Mouse (Mus musculus): ENCODE data around the gene Raver2.

DNA sequence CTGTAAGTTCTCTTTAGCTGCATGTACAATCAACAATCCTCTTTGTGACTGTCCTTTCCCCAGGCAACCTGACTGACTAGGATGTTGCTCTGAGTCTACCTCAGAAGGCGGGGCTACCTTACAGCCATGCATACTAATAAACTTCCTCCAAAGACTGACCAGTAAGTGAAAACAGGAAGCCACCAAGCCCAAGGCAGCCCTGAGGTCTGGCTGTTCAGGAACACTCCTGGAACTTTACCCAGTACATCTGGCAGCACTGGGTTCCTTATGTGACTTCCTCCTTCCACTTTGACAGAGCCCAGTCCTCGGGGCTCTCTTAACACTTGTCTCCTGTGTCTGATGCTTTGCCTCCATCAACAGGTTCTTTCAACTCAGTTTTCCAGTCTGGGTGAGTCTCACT lies 104.0 kb downstream of the Raver2 start:
- TF ChIP-seq REST (IDR thresholded peaks at IDR 0.05; ENCODE audit: insufficient read depth, insufficient read length), result no peak
- TF ChIP-seq POLR2A (IDR thresholded peaks at IDR 0.05; ENCODE audit: insufficient read length, low read depth), result no peak
- TF ChIP-seq MAX (IDR thresholded peaks at IDR 0.05; ENCODE audit: low read depth), result no peak
- TF ChIP-seq SRF (IDR thresholded peaks at IDR 0.05; ENCODE audit: control insufficient read depth, insufficient read length, low read depth), result no peak
- TF ChIP-seq E2F4 (IDR thresholded peaks at IDR 0.05; ENCODE audit: insufficient read depth), result no peak
- TF ChIP-seq MYOD1 (IDR thresholded peaks at IDR 0.05; ENCODE audit: control insufficient read depth in 1 of 3, insufficient read length in 2 of 3, low read depth in 2 of 3), result no peak
- no peak for TF ChIP-seq USF1 (IDR thresholded peaks at IDR 0.05; ENCODE audit: low read depth)
- TF ChIP-seq TCF12 (IDR thresholded peaks at IDR 0.05; ENCODE audit: insufficient read depth, poor library complexity, severe bottlenecking), result no peak
- TF ChIP-seq TCF3 (IDR thresholded peaks at IDR 0.05; ENCODE audit: insufficient read length, low read depth), result no peak
- TF ChIP-seq CEBPB (IDR thresholded peaks at IDR 0.05; ENCODE audit: insufficient read depth, poor library complexity, severe bottlenecking), result no peak
- TF ChIP-seq POLR2AphosphoS2 (IDR thresholded peaks at IDR 0.05; ENCODE audit: insufficient read length, low read depth), result no peak
